In the genomic region with DNA sequence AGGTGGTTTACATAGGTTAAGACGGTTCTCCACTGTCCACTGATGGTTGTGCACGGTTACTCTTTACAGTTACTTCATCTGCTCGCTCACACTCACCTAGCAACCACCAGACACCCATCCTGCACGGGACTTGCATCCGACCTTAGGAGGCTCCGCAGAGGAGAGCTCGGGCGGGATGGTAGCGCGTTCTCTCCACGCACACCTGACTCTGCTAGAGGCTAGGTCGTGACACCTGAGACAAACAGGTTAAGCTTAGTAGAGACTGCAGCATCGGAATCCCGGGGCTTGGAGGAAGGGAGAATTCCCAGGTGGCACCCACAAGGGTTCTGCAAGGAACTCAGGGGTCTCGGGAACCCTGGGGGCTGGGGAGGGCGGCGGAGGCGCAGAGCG, we compare ENCODE assay signal across 8 mouse cellular contexts. TPM values are rescaled to one million over a fixed set of nuclear protein-coding genes. Genes with fewer than 3 reads are reported as not detected.
DNase-seq lines count a peak whose midpoint lies in the region; ATAC-seq and TF ChIP-seq lines count a peak whose summit lies in the region.

A gene (plus strand): TSS at position 223 of the 390 bp plus-strand sequence.

- no peaks in the 10 kb centered on the region for H3K27me3 ChIP-seq in kidney, embryonic 14.5 days (ENCODE audit: control insufficient read depth, insufficient read depth, low read length)
- H3K27me3 ChIP-seq in Patski: peaks cover 5% of the 10 kb centered on the region
- H3K27me3 ChIP-seq in forebrain, embryonic 12.5 days: no peaks in the 10 kb centered on the region
- no peaks in the 10 kb centered on the region for H3K27me3 ChIP-seq in limb, embryonic 15.5 days
- H3K27me3 ChIP-seq in neural tube, embryonic 14.5 days (ENCODE audit: control insufficient read depth, insufficient read depth, low read length): peaks cover 3% of the 10 kb centered on the region; the same call in 1 of the 2 replicates

- H3K4me2 ChIP-seq in kidney, embryonic 14.5 days (replicated peaks; ENCODE audit: low read depth, low read length): peak within 1 kb of the TSS; percentile 92
- peak within 1 kb of the TSS; percentile 88 for H3K4me2 ChIP-seq in forebrain, embryonic 12.5 days
- H3K4me2 ChIP-seq in limb, embryonic 15.5 days: peak within 1 kb of the TSS; percentile 61
- peak within 1 kb of the TSS; percentile 74 for H3K4me2 ChIP-seq in neural tube, embryonic 14.5 days (ENCODE audit: low read depth, low read length)

- H3K36me3 ChIP-seq in kidney, embryonic 14.5 days (ENCODE audit: control insufficient read depth, insufficient read depth, low read length): peaks cover 23% of the 10 kb centered on the region
- peaks cover 26% of the 10 kb centered on the region for H3K36me3 ChIP-seq in forebrain, embryonic 12.5 days (replicated peaks)
- peaks cover 26% of the 10 kb centered on the region for H3K36me3 ChIP-seq in limb, embryonic 15.5 days
- peaks cover 17% of the 10 kb centered on the region for H3K36me3 ChIP-seq in neural tube, embryonic 14.5 days (ENCODE audit: control insufficient read depth, insufficient read depth, low read length)

- H3K9ac ChIP-seq in kidney, embryonic 14.5 days (ENCODE audit: low read depth, low read length): peak within 1 kb of the TSS; percentile 99
- peak within 1 kb of the TSS; percentile 100 for H3K9ac ChIP-seq in forebrain, embryonic 12.5 days
- peak within 1 kb of the TSS; percentile 99 for H3K9ac ChIP-seq in limb, embryonic 15.5 days
- H3K9ac ChIP-seq in neural tube, embryonic 14.5 days (replicated peaks; ENCODE audit: low read depth, low read length): peak within 1 kb of the TSS; percentile 96

- peak within 1 kb of the TSS; percentile 100 for H3K4me3 ChIP-seq in kidney, embryonic 14.5 days (ENCODE audit: low read length)
- H3K4me3 ChIP-seq in forebrain, embryonic 12.5 days (replicated peaks): peak within 1 kb of the TSS; percentile 99
- H3K4me3 ChIP-seq in limb, embryonic 15.5 days: peak within 1 kb of the TSS; percentile 99
- H3K4me3 ChIP-seq in neural tube, embryonic 14.5 days (ENCODE audit: low read depth, low read length): peak within 1 kb of the TSS; percentile 76

- 3% methylated on average over 17 of the region's 19 CpGs for WGBS in kidney, embryonic 14.5 days
- 3% methylated on average over 19 of the region's 19 CpGs for WGBS in forebrain, embryonic 12.5 days
- WGBS in limb, embryonic 15.5 days: 4% methylated on average over 19 of the region's 19 CpGs
- WGBS in neural tube, embryonic 14.5 days: 4% methylated on average over 19 of the region's 19 CpGs

- TF ChIP-seq CTCF in Patski (IDR thresholded peaks at IDR 0.05): no peak

- H3K9me3 ChIP-seq in kidney, embryonic 14.5 days (ENCODE audit: control insufficient read depth, low read length): no peaks in the 10 kb centered on the region
- no peaks in the 10 kb centered on the region for H3K9me3 ChIP-seq in forebrain, embryonic 12.5 days
- H3K9me3 ChIP-seq in limb, embryonic 15.5 days: no peaks in the 10 kb centered on the region
- no peaks in the 10 kb centered on the region for H3K9me3 ChIP-seq in neural tube, embryonic 14.5 days (ENCODE audit: control insufficient read depth, low read length)

- POLR2A ChIA-PET in Patski (lab: Charles Lee): no interaction called here

- no peak for DNase-seq in kidney, adult 11 months
- no peak for DNase-seq in Patski (ENCODE audit: low read depth, low spot score)
- DNase-seq in right cerebral cortex, postnatal 36 days (ENCODE audit: low spot score in 2 of 2): no peak

- in situ Hi-C loops in Patski (cut with MboI; ENCODE audit: low pct_unique_long_range_greater_than_20kb): no loop called here

- ATAC-seq in kidney, embryonic 14.5 days (ENCODE audit: low FRiP score, low TSS enrichment): peak; percentile 48
- ATAC-seq in Patski: peak; percentile 4
- ATAC-seq in forebrain, embryonic 12.5 days (ENCODE audit: low FRiP score): peak; percentile 42
- 0 out of 4 replicates have a peak, but pooled peaks have one; percentile 1 to 6 for ATAC-seq in hematopoietic stem cell, adult 5-6 weeks (replicated peaks in 1 of 2; ENCODE audit: insufficient read depth in 1 of 2, low FRiP score in 2 of 2, low TSS enrichment in 1 of 2, low read depth in 1 of 2, poor library complexity in 2 of 2, severe bottlenecking in 2 of 2)
- no peak for ATAC-seq in limb, embryonic 15.5 days (ENCODE audit: insufficient number of reproducible peaks, low FRiP score, low TSS enrichment, low read depth)
- ATAC-seq in neural tube, embryonic 14.5 days (ENCODE audit: low read depth): peak; percentile 35

- CTCF ChIA-PET in Patski (lab: Charles Lee): no interaction called here

- H3K27ac ChIP-seq in kidney, embryonic 14.5 days (ENCODE audit: low read depth, low read length): peak within 1 kb of the TSS; percentile 91
- H3K27ac ChIP-seq in forebrain, embryonic 12.5 days: peak within 1 kb of the TSS; percentile 93
- peak within 1 kb of the TSS; percentile 92 for H3K27ac ChIP-seq in limb, embryonic 15.5 days
- peak within 1 kb of the TSS; percentile 89 for H3K27ac ChIP-seq in neural tube, embryonic 14.5 days (ENCODE audit: low read depth, low read length)

- H3K4me1 ChIP-seq in kidney, embryonic 14.5 days (ENCODE audit: control insufficient read depth, insufficient read depth, low read length): peaks cover 5% of the 10 kb centered on the region; the same call in 1 of the 2 replicates
- H3K4me1 ChIP-seq in forebrain, embryonic 12.5 days: peaks cover 29% of the 10 kb centered on the region
- peaks cover 17% of the 10 kb centered on the region for H3K4me1 ChIP-seq in limb, embryonic 15.5 days
- H3K4me1 ChIP-seq in neural tube, embryonic 14.5 days (ENCODE audit: control insufficient read depth, insufficient read depth, low read length): peaks cover 10% of the 10 kb centered on the region

RNA-seq across cellular contexts. Expression of the gene that starts here (rescaled TPM):
- 160 and 173 TPM in 2 replicates for polyA plus RNA-seq in kidney, embryonic 14.5 days (2014; fragmentation: Nextera tagmentation; extraction: Ambion mirVana)
- 51.3 TPM for polyA plus RNA-seq in Patski (2021)
- 407 and 434 TPM in 2 replicates for polyA plus RNA-seq in forebrain, embryonic 12.5 days (2016; fragmentation: Nextera tagmentation; extraction: Ambion mirVana)
- total RNA-seq in hematopoietic stem cell, adult 5-6 weeks (2017): 79.5 and 128 TPM in 2 replicates
- 151 and 155 TPM in 2 replicates for polyA plus RNA-seq in limb, embryonic 15.5 days (2015; fragmentation: Nextera tagmentation; extraction: Ambion mirVana)
- polyA plus RNA-seq in neural tube, embryonic 14.5 days (2014; fragmentation: Nextera tagmentation; extraction: Ambion mirVana): 312 and 343 TPM in 2 replicates
